Mouse (Mus musculus) cortical plate, adult 2 months (tissue): ENCODE results near the gene Fam214b.

Experiments
- CTCF ChIP-seq: fragments of 200-500 bp; IDR thresholded peaks from 2 replicates; pipeline ENCODE4 v1.5.1; 2011; ENCODE audit warnings: mild to moderate bottlenecking, control low read depth, low read length; ENCODE audit not compliant: insufficient read depth; ENCODE audit errors: extremely low read depth
- POLR2A ChIP-seq: fragments of 200-500 bp; IDR thresholded peaks from 2 replicates; pipeline ENCODE4 v1.6.1; 2011; ENCODE audit warnings: mild to moderate bottlenecking, low read length, control low read depth; ENCODE audit not compliant: insufficient read depth; ENCODE audit errors: extremely low read depth

GRCm38 (mm10) chr4:43030780-43031230 lies 15.2 kb downstream of the Fam214b start:
- TF ChIP-seq POLR2A (no peak), CTCF (no peak)
